Mouse (Mus musculus) erythroblast, embryonic 14.5 days (primary cell): ENCODE results near the gene Rpl13.

Source experiments
- GATA1 ChIP-seq: IDR thresholded peaks from 2 replicates; pipeline ENCODE4 v1.6.1; 2012; ENCODE audit warnings: low read length, inconsistent platforms, mixed read lengths
- TAL1 ChIP-seq: IDR thresholded peaks from 3 replicates; pipeline ENCODE4 v1.6.1; 2012; ENCODE audit warnings: low read length, inconsistent platforms, mixed read lengths

- TF ChIP-seq TAL1 (no peak), GATA1 (no peak)
These were observed 24.9 kb upstream of the Rpl13 start for GRCm38 (mm10) chr8:123077213-123077612.
